Mouse (Mus musculus): ENCODE measurements around the gene Stox2.

The Stox2 gene

GRCm38 (mm10) chr8:47354523-47355168, 91.5 kb downstream of the Stox2 start:
- DNase-seq (ENCODE audit: low spot score in 2 of 2): no peak

GRCm38 (mm10) chr8:47351914-47352701, 94.1 kb downstream of the Stox2 start:
- no peak for DNase-seq (ENCODE audit: low spot score in 2 of 2)

GRCm38 (mm10) chr8:47349082-47349481, 97.1 kb downstream of the Stox2 start:
- DNase-seq (ENCODE audit: low spot score in 2 of 2): no peak

DNA sequence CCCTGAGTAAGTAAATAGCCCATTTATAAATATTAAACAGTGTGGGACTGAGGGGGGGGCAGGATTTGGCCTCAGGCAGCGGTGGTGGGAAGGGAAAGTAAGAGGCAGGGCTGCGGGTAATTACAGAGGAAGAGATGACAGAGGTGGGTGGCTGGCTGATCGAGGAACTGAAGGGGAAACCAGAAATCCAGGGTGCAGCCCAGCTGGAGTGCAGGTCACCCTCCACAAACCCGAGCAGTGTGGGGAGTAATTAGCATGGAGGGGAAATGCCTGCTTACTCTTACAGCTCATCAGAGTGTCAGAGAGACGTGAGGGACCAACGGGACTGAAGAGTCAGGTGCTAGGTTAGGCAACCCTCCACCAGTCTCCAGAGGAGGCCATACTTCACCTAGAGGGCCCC, 98.4 kb downstream of the Stox2 start:
- DNase-seq (ENCODE audit: low spot score in 2 of 2): no peak

DNA sequence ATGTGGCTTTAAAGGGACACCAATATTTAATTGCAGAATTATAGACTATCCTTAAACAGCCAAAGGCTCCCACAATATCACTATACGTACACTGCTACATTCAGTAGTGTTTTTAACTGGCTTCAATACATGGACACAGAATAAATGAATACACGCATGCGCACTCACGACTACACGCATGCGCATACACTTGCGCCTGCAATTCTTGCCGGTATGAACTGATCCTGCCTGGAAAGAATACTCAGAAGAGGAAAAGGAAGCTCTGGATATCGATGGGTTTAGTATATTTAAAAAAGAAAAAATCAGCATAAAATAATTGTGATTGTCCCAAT, 100.4 kb downstream of the Stox2 start:
- no peak for DNase-seq (ENCODE audit: low spot score in 2 of 2)

DNA sequence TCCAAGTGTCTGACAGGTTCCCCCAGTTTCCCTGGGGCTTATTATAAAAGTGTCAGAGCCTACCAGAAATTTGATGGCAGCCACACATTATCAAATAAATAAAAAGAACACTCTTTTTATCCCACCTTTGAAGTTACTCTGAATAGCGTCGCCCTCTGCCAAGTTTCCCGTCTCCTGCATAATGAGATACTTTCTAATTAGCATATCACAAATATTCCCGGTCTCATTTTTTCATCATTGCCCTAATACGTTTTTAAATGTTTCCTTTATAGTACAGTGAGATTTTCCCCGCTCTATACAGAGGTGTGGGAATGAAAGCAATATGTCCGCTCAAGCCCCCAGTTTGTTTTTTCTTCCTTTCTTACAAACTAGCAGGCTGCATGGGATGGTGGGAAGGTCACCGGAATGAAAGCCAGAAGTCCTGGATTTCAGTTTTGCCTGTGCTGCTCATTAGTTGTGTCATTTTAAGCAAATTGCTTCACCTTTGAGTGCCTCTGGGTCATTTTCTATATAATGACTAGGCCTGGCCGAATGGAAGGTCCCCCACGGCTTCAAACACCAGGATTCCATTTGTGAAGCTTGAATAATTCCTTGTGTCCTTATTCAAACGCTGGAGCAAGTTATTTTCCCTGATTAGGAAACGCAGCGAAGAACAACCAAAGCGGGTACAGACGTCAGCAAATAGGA, 100.9 kb downstream of the Stox2 start:
- DNase-seq (ENCODE audit: low spot score in 2 of 2): no peak

DNA sequence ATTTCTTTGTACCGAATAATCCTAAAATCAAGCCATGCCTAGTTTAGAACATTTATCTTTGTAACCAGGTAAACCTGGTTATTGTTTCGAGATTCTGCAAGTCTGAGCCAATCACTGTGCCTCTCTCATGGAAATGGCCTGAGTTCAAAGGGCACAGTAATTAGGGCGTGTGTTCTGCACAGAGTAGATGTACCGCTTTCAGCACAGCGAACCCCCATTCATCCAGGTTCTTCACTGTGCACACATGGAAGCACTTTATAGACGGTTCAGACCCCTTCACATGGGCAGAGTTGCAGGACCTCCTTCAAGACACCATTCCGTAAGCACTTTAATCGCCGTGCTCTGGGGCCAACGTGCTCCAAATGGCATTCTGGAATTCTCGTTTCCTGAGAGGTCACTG, 104.7 kb downstream of the Stox2 start:
- DNase-seq (ENCODE audit: low spot score in 2 of 2): no peak

- DNase-seq (ENCODE audit: low spot score in 2 of 2): no peak
Measured at GRCm38 (mm10) chr8:47338691-47339323, 107.4 kb downstream of the Stox2 start.

- no peak for DNase-seq (ENCODE audit: low spot score in 2 of 2)
Measured at GRCm38 (mm10) chr8:47336433-47336832, 109.7 kb downstream of the Stox2 start.

GRCm38 (mm10) chr8:47335940-47336339, 110.2 kb downstream of the Stox2 start:
- no peak for DNase-seq (ENCODE audit: low spot score in 2 of 2)

- DNase-seq (ENCODE audit: low spot score in 2 of 2): no peak
Measured at GRCm38 (mm10) chr8:47334223-47334757, 111.9 kb downstream of the Stox2 start.

GRCm38 (mm10) chr8:47332941-47333340, 113.2 kb downstream of the Stox2 start:
- DNase-seq (ENCODE audit: low spot score in 2 of 2): no peak

DNA sequence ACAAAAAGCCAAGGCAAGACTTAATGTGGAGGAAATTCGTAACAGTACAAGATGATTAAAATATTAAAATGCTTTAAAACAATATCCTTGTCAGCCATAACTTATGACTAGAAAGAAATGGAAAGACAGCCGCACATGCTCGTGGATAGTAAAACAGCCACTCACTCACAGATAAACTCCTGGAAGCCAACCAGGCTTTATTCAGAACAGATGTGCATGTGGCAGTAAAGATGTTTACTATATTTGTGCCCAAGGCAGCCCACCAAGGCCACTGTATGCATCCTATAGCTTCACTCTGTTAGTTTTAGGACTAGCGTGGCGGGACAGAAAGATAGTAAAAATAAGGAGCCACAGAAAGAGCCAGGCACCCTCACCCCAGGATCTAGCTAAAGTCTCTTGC, 115.2 kb downstream of the Stox2 start:
- DNase-seq (ENCODE audit: low spot score in 2 of 2): no peak

GRCm38 (mm10) chr8:47326348-47326747, 119.8 kb downstream of the Stox2 start:
- no peak for DNase-seq (ENCODE audit: low spot score in 2 of 2)

GRCm38 (mm10) chr8:47324117-47324820, 121.9 kb downstream of the Stox2 start:
- DNase-seq (ENCODE audit: low spot score in 2 of 2): no peak

DNA sequence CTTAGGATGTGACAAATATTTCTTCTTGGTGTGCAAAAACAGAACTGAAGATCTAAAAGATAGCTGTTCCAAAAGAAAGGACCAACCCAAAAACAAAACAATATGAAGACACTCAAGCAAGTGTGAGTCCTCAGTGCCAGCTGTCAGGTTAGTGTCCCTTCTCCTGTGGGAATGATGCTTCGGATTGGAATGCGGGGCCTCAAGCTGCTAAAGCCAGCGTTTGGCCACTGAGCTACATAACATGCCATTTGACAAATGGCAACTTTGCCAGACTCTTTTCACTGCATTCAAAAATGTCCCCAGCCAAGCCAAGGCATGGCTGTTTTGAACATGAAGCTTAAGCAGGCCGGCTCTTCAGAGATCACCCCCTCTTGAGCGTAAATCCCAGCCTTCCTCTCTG, 124.9 kb downstream of the Stox2 start:
- no peak for DNase-seq (ENCODE audit: low spot score in 2 of 2)

DNA sequence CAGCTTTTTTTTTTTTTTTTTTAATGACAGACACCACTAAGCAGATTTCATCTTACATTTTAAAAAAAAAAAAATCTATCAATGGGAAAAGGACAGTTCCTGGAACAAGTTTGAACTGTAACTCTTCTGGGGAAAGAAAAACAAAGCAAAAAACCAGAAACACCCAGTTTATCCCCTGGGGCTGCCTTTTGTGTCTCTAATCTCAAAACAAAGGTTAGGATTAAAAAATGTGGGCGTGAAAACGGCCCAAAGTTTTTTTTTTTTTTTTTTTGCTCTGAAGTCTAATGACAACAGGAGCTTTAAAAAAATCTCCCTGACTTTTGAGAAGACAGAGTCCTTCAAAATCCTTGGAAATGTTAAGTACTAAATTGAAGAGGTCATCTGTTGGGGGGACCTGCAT, 125.5 kb downstream of the Stox2 start:
- DNase-seq (ENCODE audit: low spot score in 2 of 2): no peak

GRCm38 (mm10) chr8:47318468-47318867, 127.7 kb downstream of the Stox2 start:
- DNase-seq (ENCODE audit: low spot score in 2 of 2): no peak

DNA sequence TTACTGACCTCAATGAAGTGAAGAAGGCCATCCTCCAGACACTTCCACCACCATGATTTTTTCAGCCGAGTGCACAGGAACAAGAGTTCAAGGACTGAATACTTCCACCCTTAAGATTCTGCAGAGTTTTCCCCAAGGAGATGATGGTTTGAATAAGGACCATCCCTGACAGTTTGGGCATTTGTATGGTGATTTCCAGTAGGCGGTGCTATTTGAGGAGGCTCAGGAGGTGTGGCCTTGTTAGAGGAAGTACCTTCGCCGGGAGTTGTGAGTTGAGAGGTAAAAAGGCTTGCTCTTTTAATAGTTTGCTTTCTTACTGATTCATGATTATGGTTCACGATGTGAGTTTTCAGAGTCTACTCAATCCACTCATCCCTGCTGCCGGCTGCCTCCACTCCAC, 138.0 kb downstream of the Stox2 start:
- DNase-seq (ENCODE audit: low spot score in 2 of 2): no peak

- DNase-seq (ENCODE audit: low spot score in 2 of 2): no peak
Measured at GRCm38 (mm10) chr8:47306372-47306771, 139.8 kb downstream of the Stox2 start.

- no peak for DNase-seq (ENCODE audit: low spot score in 2 of 2)
Measured at GRCm38 (mm10) chr8:47305880-47306279, 140.3 kb downstream of the Stox2 start.

- no peak for DNase-seq (ENCODE audit: low spot score in 2 of 2)
Measured at GRCm38 (mm10) chr8:47298460-47298859, 147.7 kb downstream of the Stox2 start.
